Mouse (Mus musculus) heart, embryonic 12.5 days (tissue): ENCODE measurements at regions not wholly inside any gene's neighbourhood (a gene's known extent, or its start where the extent isn't known, plus 50 kb on each side); places are given as distances from the start of the nearest gene placed in this dataset.

Experiments
- ATAC-seq: fragments of 200-750 bp; cut with Nextera tagmentation; 2 replicates; pipeline ENCODE4 v1.8.0; 2017; ENCODE audit warnings: moderate TSS enrichment, moderate library complexity; ENCODE audit not compliant: insufficient number of reproducible peaks, low FRiP score
- H3K27ac ChIP-seq: fragments of 300-500 bp; sonication (generic); 2 replicates; pipeline ENCODE4 v1.5.1; 2016; ENCODE audit warnings: mild to moderate bottlenecking, moderate library complexity; ENCODE audit not compliant: poor library complexity, severe bottlenecking
- H3K27me3 ChIP-seq: fragments of 300-500 bp; sonication (generic); replicated peaks from 2 replicates; pipeline ENCODE4 v1.6.1; 2016; ENCODE audit warnings: mild to moderate bottlenecking, moderate library complexity
- H3K36me3 ChIP-seq: fragments of 300-500 bp; sonication (generic); 2 replicates; pipeline ENCODE4 v1.6.1; 2016; ENCODE audit warnings: mild to moderate bottlenecking, moderate library complexity
- H3K4me1 ChIP-seq: fragments of 300-500 bp; sonication (generic); replicated peaks from 2 replicates; pipeline ENCODE4 v1.6.1; 2016; ENCODE audit warnings: mild to moderate bottlenecking
- H3K4me2 ChIP-seq: fragments of 300-500 bp; sonication (generic); 2 replicates; pipeline ENCODE4 v1.6.1; 2016; ENCODE audit warnings: mild to moderate bottlenecking, moderate library complexity
- H3K4me3 ChIP-seq: fragments of 300-500 bp; sonication (generic); 2 replicates; pipeline ENCODE4 v1.5.1; 2016; ENCODE audit warnings: mild to moderate bottlenecking
- H3K9ac ChIP-seq: fragments of 300-500 bp; sonication (generic); 2 replicates; pipeline ENCODE4 v1.6.1; 2016; ENCODE audit warnings: mild to moderate bottlenecking, moderate library complexity
- H3K9me3 ChIP-seq: fragments of 300-500 bp; sonication (generic); replicated peaks from 2 replicates; pipeline ENCODE4 v1.6.1; 2016; ENCODE audit warnings: mild to moderate bottlenecking, moderate library complexity
- WGBS: fragments of 180-500 bp; shearing (Covaris S2); methylation state at CpG from one replicate; pipeline ENCODE4 v1.1.7; 2016; 5-methylcytosine and 5-hydroxymethylcytosine counted together

- Histone ChIP-seq H3K27me3 (no peaks in the 10 kb centered on the region), H3K4me3 (no peak overlapping the region), H3K4me2 (no peak overlapping the region), H3K9ac (no peak overlapping the region), H3K36me3 (no peaks in the 10 kb centered on the region), H3K27ac (no peak overlapping the region), H3K4me1 (peaks cover 5% of the 10 kb centered on the region), H3K9me3 (no peaks in the 10 kb centered on the region)
- 37% methylated on average over 11 of the region's 11 CpGs for WGBS
- ATAC-seq: no peak
These were observed 219.6 kb upstream of the Jarid2 start for GRCm38 (mm10) chr13:44509526-44510159.

GRCm38 (mm10) chr13:44513378-44514285 is 215.6 kb upstream of the Jarid2 start:
- no peaks in the 10 kb centered on the region for H3K27me3 ChIP-seq
- H3K9me3 ChIP-seq: no peaks in the 10 kb centered on the region
- H3K36me3 ChIP-seq: no peaks in the 10 kb centered on the region
- H3K4me3 ChIP-seq: no peak overlapping the region
- no peak for ATAC-seq
- no peak overlapping the region for H3K9ac ChIP-seq
- H3K27ac ChIP-seq: no peak overlapping the region
- H3K4me2 ChIP-seq: no peak overlapping the region
- 75% methylated on average over 13 of the region's 13 CpGs for WGBS
- H3K4me1 ChIP-seq: peaks cover 5% of the 10 kb centered on the region

GRCm38 (mm10) chr13:44514636-44515158 is 214.6 kb upstream of the Jarid2 start:
- no peak overlapping the region for H3K4me3 ChIP-seq
- ATAC-seq: no peak
- no peaks in the 10 kb centered on the region for H3K36me3 ChIP-seq
- H3K27ac ChIP-seq: no peak overlapping the region
- H3K9me3 ChIP-seq: no peaks in the 10 kb centered on the region
- 64% methylated on average over 5 of the region's 5 CpGs for WGBS
- no peak overlapping the region for H3K9ac ChIP-seq
- H3K27me3 ChIP-seq: no peaks in the 10 kb centered on the region
- H3K4me2 ChIP-seq: no peak overlapping the region
- peaks cover 1% of the 10 kb centered on the region; the same call in 1 of the 2 replicates for H3K4me1 ChIP-seq

- no peak for ATAC-seq
- no peaks in the 10 kb centered on the region for H3K27me3 ChIP-seq
- H3K36me3 ChIP-seq: no peaks in the 10 kb centered on the region
- H3K4me3 ChIP-seq: no peak overlapping the region
- H3K27ac ChIP-seq: no peak overlapping the region
- H3K4me1 ChIP-seq: no peaks in the 10 kb centered on the region
- no peak overlapping the region for H3K4me2 ChIP-seq
- no peaks in the 10 kb centered on the region for H3K9me3 ChIP-seq
- 70% methylated on average over 4 of the region's 4 CpGs for WGBS
- H3K9ac ChIP-seq: no peak overlapping the region
These were observed 212.4 kb upstream of the Jarid2 start for GRCm38 (mm10) chr13:44516863-44517262.

GRCm38 (mm10) chr13:44517312-44517711 is 212.0 kb upstream of the Jarid2 start:
- 87% methylated on average over 9 of the region's 9 CpGs for WGBS
- no peak overlapping the region for H3K4me2 ChIP-seq

GRCm38 (mm10) chr13:44518215-44518614 is 211.1 kb upstream of the Jarid2 start:
- H3K9ac ChIP-seq: no peak overlapping the region
- no peak overlapping the region for H3K4me3 ChIP-seq
- no peaks in the 10 kb centered on the region for H3K9me3 ChIP-seq
- no peaks in the 10 kb centered on the region for H3K27me3 ChIP-seq
- no peak overlapping the region for H3K27ac ChIP-seq
- H3K4me2 ChIP-seq: no peak overlapping the region
- ATAC-seq: no peak
- H3K4me1 ChIP-seq: no peaks in the 10 kb centered on the region
- H3K36me3 ChIP-seq: no peaks in the 10 kb centered on the region
- 90% methylated on average over 4 of the region's 4 CpGs for WGBS

More at GRCm38 (mm10) chr13:44517312-44517711, 212.0 kb upstream of the Jarid2 start:
- Histone ChIP-seq H3K36me3 (no peaks in the 10 kb centered on the region), H3K9me3 (no peaks in the 10 kb centered on the region), H3K4me3 (no peak overlapping the region), H3K27ac (no peak overlapping the region), H3K27me3 (no peaks in the 10 kb centered on the region), H3K4me1 (no peaks in the 10 kb centered on the region), H3K9ac (no peak overlapping the region)
- no peak for ATAC-seq

- Histone ChIP-seq H3K4me1 (no peaks in the 10 kb centered on the region; the same call in 1 of the 2 replicates), H3K4me2 (no peak overlapping the region), H3K27me3 (no peaks in the 10 kb centered on the region), H3K27ac (no peak overlapping the region), H3K36me3 (no peaks in the 10 kb centered on the region), H3K9ac (no peak overlapping the region), H3K4me3 (no peak overlapping the region), H3K9me3 (no peaks in the 10 kb centered on the region)
- no peak for ATAC-seq
- 55% methylated on average over 4 of the region's 4 CpGs for WGBS
These were observed 205.8 kb upstream of the Jarid2 start for GRCm38 (mm10) chr13:44523516-44523915.

- H3K27me3 ChIP-seq: no peaks in the 10 kb centered on the region
- H3K4me1 ChIP-seq: no peaks in the 10 kb centered on the region
- WGBS: 78% methylated on average over 9 of the region's 9 CpGs
- H3K27ac ChIP-seq: no peak overlapping the region
- no peaks in the 10 kb centered on the region for H3K9me3 ChIP-seq
- no peaks in the 10 kb centered on the region for H3K36me3 ChIP-seq
- no peak for ATAC-seq
- no peak overlapping the region for H3K9ac ChIP-seq
- H3K4me2 ChIP-seq: no peak overlapping the region
- no peak overlapping the region for H3K4me3 ChIP-seq
These were observed 198.3 kb upstream of the Jarid2 start for GRCm38 (mm10) chr13:44530867-44531564.

GRCm38 (mm10) chr13:44532631-44533180 is 196.6 kb upstream of the Jarid2 start:
- H3K36me3 ChIP-seq: no peaks in the 10 kb centered on the region
- no peaks in the 10 kb centered on the region for H3K4me1 ChIP-seq
- H3K9ac ChIP-seq: no peak overlapping the region
- no peak overlapping the region for H3K4me2 ChIP-seq
- no peaks in the 10 kb centered on the region; the same call in 1 of the 2 replicates for H3K9me3 ChIP-seq
- no peaks in the 10 kb centered on the region for H3K27me3 ChIP-seq
- H3K27ac ChIP-seq: no peak overlapping the region
- H3K4me3 ChIP-seq: no peak overlapping the region
- 81% methylated on average over 11 of the region's 11 CpGs for WGBS
- no peak for ATAC-seq

GRCm38 (mm10) chr13:44534575-44535080 is 194.6 kb upstream of the Jarid2 start:
- no peaks in the 10 kb centered on the region for H3K4me1 ChIP-seq
- H3K27ac ChIP-seq: no peak overlapping the region
- WGBS: 89% methylated on average over 6 of the region's 6 CpGs
- H3K27me3 ChIP-seq: no peaks in the 10 kb centered on the region
- H3K4me3 ChIP-seq: no peak overlapping the region
- no peak overlapping the region for H3K9ac ChIP-seq
- H3K36me3 ChIP-seq: no peaks in the 10 kb centered on the region
- no peak for ATAC-seq
- H3K9me3 ChIP-seq: no peaks in the 10 kb centered on the region; the same call in 1 of the 2 replicates
- no peak overlapping the region for H3K4me2 ChIP-seq
